Mouse (Mus musculus) liver, adult 2 months (tissue): Measurements from ENCODE around the gene Calhm6. TPM values are rescaled to one million over a fixed set of nuclear protein-coding genes. Genes with fewer than 3 reads are reported as not detected.
A peak's percentile ranks its signal among the peaks of the same experiment; 100 is the strongest.

ENCODE experiments used
- DNase-seq: peaks from one replicate; pipeline ENCODE4 v3.0.0-alpha.2; 2011; ENCODE audit warnings: low read depth, low spot score; ENCODE audit errors: extremely low read depth
- H3K27ac ChIP-seq: fragments of 200-500 bp; replicated peaks from 2 replicates; pipeline ENCODE4 v1.5.1; 2012; ENCODE audit warnings: low read depth, mild to moderate bottlenecking, control low read depth, inconsistent platforms, low read length; ENCODE audit not compliant: insufficient read depth
- H3K27me3 ChIP-seq: fragments of 200-500 bp; 2 replicates; pipeline ENCODE4 v1.6.1; 2012; ENCODE audit warnings: mild to moderate bottlenecking, moderate library complexity, low read length, inconsistent platforms; ENCODE audit not compliant: control insufficient read depth, insufficient read depth
- H3K36me3 ChIP-seq: fragments of 200-500 bp; 2 replicates; pipeline ENCODE4 v1.6.1; 2012; ENCODE audit warnings: low read length, inconsistent platforms; ENCODE audit not compliant: control insufficient read depth, insufficient read depth
- H3K4me1 ChIP-seq: fragments of 200-500 bp; 2 replicates; pipeline ENCODE4 v1.6.1; 2011; ENCODE audit warnings: low read length; ENCODE audit not compliant: control insufficient read depth, insufficient read depth
- H3K4me3 ChIP-seq: fragments of 200-500 bp; 2 replicates; pipeline ENCODE4 v1.5.1; 2011; ENCODE audit warnings: low read depth, mild to moderate bottlenecking, control low read depth, low read length, moderate library complexity; ENCODE audit not compliant: insufficient read depth
- H3K79me2 ChIP-seq: fragments of 200-500 bp; 2 replicates; pipeline ENCODE4 v1.6.1; 2012; ENCODE audit warnings: inconsistent platforms, mild to moderate bottlenecking, low read length, moderate library complexity; ENCODE audit not compliant: control insufficient read depth, insufficient read depth
- H3K9ac ChIP-seq: fragments of 200-500 bp; 2 replicates; pipeline ENCODE4 v1.6.1; 2012; ENCODE audit warnings: low read depth, mild to moderate bottlenecking, control low read depth, inconsistent platforms, low read length
- CTCF ChIP-seq: fragments of 200-500 bp; IDR thresholded peaks from 2 replicates; pipeline ENCODE4 v1.5.1; 2011; ENCODE audit warnings: low read depth, low read length, control low read depth
- POLR2A ChIP-seq: fragments of 200-500 bp; IDR thresholded peaks from 2 replicates; pipeline ENCODE4 v1.6.1; 2011; ENCODE audit warnings: low read length, control low read depth; ENCODE audit not compliant: insufficient read depth; ENCODE audit errors: extremely low read depth
- WGBS: fragments of 180-500 bp; shearing (Covaris S2); methylation state at CpG from one replicate; pipeline ENCODE4 v1.1.7; 2018; 5-methylcytosine and 5-hydroxymethylcytosine counted together
- polyA plus RNA-seq: library from polyadenylated mRNA; depleted of rRNA; stranded (reverse); fragments of >200 nt; gene quantifications from 2 replicates; pipeline ENCODE4 v1.2.3, GENCODE M21; 2012
- total RNA-seq: library from RNA; depleted of rRNA; stranded (reverse); fragments of >200 nt; gene quantifications from 2 replicates; pipeline ENCODE4 v1.2.3, GENCODE M21; 2014

The Calhm6 gene
- total and polyA plus RNA-seq, 2 experiments = 2.6 to 3.9 TPM

GRCm38 (mm10) chr10:34139768-34140167 lies 12.0 kb upstream of the Calhm6 start:
- WGBS = 29% methylated on average over 4 of the region's 4 CpGs
- H3K9ac ChIP-seq = no peak overlapping the region
- no peak for TF ChIP-seq POLR2A
- no peak for TF ChIP-seq CTCF
- no peak overlapping the region for H3K27ac ChIP-seq
- H3K79me2 ChIP-seq = no peaks in the 10 kb centered on the region
- peak; percentile 62 for DNase-seq
- peaks cover 6% of the 10 kb centered on the region; the same call in 1 of the 2 replicates for H3K4me1 ChIP-seq
- no peaks in the 10 kb centered on the region for H3K36me3 ChIP-seq
- H3K4me3 ChIP-seq = no peak overlapping the region
- no peaks in the 10 kb centered on the region for H3K27me3 ChIP-seq

GRCm38 (mm10) chr10:34138027-34138426 lies 10.2 kb upstream of the Calhm6 start:
- Histone ChIP-seq H3K79me2 (no peaks in the 10 kb centered on the region), H3K27me3 (no peaks in the 10 kb centered on the region), H3K27ac (no peak overlapping the region), H3K36me3 (no peaks in the 10 kb centered on the region), H3K4me3 (no peak overlapping the region), H3K4me1 (peaks cover 6% of the 10 kb centered on the region; the same call in 1 of the 2 replicates), H3K9ac (no peak overlapping the region)
- peak; percentile 23 for DNase-seq
- 75% methylated on average over 6 of the region's 6 CpGs for WGBS
- no peak for TF ChIP-seq POLR2A
- TF ChIP-seq CTCF = no peak

GRCm38 (mm10) chr10:34136432-34136831 lies 8.6 kb upstream of the Calhm6 start:
- 12% methylated on average over 6 of the region's 6 CpGs for WGBS
- no peaks in the 10 kb centered on the region for H3K36me3 ChIP-seq
- no peak overlapping the region for H3K9ac ChIP-seq
- H3K27ac ChIP-seq = no peak overlapping the region
- H3K27me3 ChIP-seq = no peaks in the 10 kb centered on the region
- DNase-seq = peak; percentile 72
- H3K79me2 ChIP-seq = no peaks in the 10 kb centered on the region
- H3K4me1 ChIP-seq = peaks cover 6% of the 10 kb centered on the region; the same call in 1 of the 2 replicates
- H3K4me3 ChIP-seq = no peak overlapping the region
- TF ChIP-seq CTCF (no peak), POLR2A (no peak)

GRCm38 (mm10) chr10:34131356-34131755 lies 3.6 kb upstream of the Calhm6 start:
- Histone ChIP-seq H3K36me3 (no peaks in the 10 kb centered on the region), H3K79me2 (no peaks in the 10 kb centered on the region), H3K27ac (no peak overlapping the region), H3K4me3 (no peak overlapping the region), H3K27me3 (no peaks in the 10 kb centered on the region), H3K9ac (no peak overlapping the region), H3K4me1 (peaks cover 15% of the 10 kb centered on the region)
- DNase-seq = peak; percentile 53
- 72% methylated on average over 2 of the region's 2 CpGs for WGBS
- no peak for TF ChIP-seq CTCF
- no peak for TF ChIP-seq POLR2A

- no peak overlapping the region for H3K9ac ChIP-seq
- no peaks in the 10 kb centered on the region for H3K36me3 ChIP-seq
- no peak for TF ChIP-seq POLR2A
- TF ChIP-seq CTCF = no peak
- peak overlapping the region; percentile 80 for H3K27ac ChIP-seq
- H3K79me2 ChIP-seq = no peaks in the 10 kb centered on the region
- H3K27me3 ChIP-seq = no peaks in the 10 kb centered on the region
- peaks cover 12% of the 10 kb centered on the region for H3K4me1 ChIP-seq
- no peak overlapping the region for H3K4me3 ChIP-seq
- 26% methylated on average over 6 of the region's 6 CpGs for WGBS
- DNase-seq = peak; percentile 87
Observed at GRCm38 (mm10) chr10:34128391-34128790, 607 bp upstream of the Calhm6 start.

GRCm38 (mm10) chr10:34118421-34118820 lies 9.4 kb downstream of the Calhm6 start:
- H3K4me3 ChIP-seq = no peak overlapping the region
- no peaks in the 10 kb centered on the region for H3K4me1 ChIP-seq
- TF ChIP-seq CTCF (no peak), POLR2A (no peak)
- no peak overlapping the region for H3K9ac ChIP-seq
- no peak overlapping the region for H3K27ac ChIP-seq
- H3K36me3 ChIP-seq = no peaks in the 10 kb centered on the region
- no peaks in the 10 kb centered on the region for H3K79me2 ChIP-seq
- no peak for DNase-seq
- no peaks in the 10 kb centered on the region for H3K27me3 ChIP-seq
- 86% methylated on average over 2 of the region's 2 CpGs for WGBS
